Mouse (Mus musculus): Measurements from ENCODE around the gene Krt24. TPM values are rescaled to one million over a fixed set of nuclear protein-coding genes. Genes with fewer than 3 reads are reported as not detected.
"Not testable (repeated sequence)": the region's sequence is repeated elsewhere in the genome, so short reads cannot be mapped to it uniquely, and the experiment has no call there.

Gene Krt24
- total RNA-seq, 2 experiments from 2014 or later = not detected

GRCm38 (mm10) chr11:99252671-99253070, 32.4 kb downstream of the Krt24 start:
- DNase-seq (ENCODE audit: low spot score) = no peak

- no peak for DNase-seq (ENCODE audit: low spot score)
Measured at GRCm38 (mm10) chr11:99250666-99251065, 34.4 kb downstream of the Krt24 start.

DNA sequence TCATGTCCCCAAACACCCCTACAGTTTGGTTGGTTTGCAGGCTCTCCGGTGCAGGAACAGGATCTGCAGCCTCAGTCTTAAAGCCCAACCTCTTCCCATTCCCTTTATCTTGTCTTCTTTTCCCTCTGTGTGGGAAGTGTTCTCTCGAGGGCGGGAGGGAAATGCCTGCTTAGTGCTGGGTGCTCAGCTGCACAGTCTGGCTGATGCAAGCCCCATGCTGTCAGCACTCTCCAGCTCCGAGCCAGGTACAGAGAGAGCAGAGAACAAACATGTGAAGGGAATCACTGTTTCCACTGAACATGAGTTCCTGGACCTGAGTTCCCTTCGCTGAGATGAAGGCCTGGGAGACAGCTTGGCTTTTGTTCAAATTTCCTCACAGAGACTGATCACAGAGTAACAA, 34.8 kb downstream of the Krt24 start:
- no peak for DNase-seq (ENCODE audit: low spot score)

GRCm38 (mm10) chr11:99249115-99249514, 35.9 kb downstream of the Krt24 start:
- no peak for DNase-seq (ENCODE audit: low spot score)

DNA sequence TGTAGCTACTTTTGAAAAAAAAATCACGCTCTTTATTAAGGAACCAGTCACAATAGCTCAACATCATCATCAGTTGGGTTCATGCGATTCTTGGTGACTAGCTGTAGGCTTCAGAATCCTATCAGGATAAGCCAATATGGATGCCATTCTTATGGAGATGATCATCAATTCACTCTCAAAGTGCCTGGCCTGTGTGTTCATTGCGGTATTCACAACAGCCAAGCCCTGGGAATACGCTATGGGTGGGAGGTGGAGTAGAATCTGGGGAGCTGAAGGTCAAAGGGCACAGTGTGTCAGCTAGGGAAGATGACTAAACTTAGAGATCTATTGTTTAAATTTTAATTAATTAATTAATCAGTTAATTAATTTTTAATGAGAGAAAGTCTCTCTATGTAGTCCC, 37.1 kb downstream of the Krt24 start:
- no peak for DNase-seq (ENCODE audit: low spot score)

DNA sequence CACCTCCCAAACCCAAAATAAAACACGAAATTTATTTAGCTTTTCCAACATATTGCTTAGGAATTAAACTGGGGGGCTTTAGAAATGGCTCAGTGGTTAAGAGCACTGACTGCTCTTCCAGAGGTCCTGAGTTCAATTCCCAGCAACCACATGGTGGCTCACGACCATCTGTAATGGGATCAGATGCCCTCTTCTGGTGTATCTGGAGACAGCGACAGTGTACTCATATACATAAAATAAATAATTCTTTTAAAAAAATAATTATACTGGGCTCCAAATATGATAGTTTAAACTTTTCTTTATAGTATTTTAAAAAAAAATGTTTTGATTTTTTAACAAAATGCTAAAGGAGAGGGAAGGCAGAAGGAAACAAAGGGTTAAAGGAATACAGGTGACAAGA, 40.5 kb downstream of the Krt24 start:
- not testable (repeated sequence) for DNase-seq (ENCODE audit: low spot score)

DNA sequence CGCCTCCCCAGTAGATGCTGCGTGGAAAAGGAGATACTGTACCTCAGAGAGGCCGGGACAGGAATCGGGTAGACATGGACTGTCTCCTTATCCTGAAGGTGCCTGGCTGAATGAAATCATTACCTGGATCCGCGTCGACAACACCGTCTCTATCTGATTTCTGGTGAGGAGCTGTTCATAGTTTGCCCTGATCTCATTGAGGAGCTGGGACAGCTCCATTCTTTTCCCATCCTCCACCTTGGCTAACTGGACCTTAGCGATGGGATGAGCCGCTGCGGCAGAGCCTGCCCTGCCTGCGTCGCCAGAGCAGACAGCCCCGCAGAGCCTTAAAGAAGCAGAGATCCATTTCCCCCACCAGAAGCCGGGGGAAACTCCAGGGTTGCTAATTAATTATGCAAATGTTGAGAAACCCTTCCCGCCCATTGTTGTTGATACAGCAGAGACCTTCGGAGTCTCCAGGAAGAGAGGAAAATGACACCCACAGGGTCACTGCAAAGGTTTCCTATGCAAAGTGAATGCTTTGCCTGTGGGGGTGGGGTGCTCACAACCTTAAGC, 41.2 kb downstream of the Krt24 start, which contains the start of gene Krt222:
Gene Krt222, minus strand, starts transcription at position 266 of the 555 bp plus-strand sequence.
- DNase-seq (ENCODE audit: low spot score) = no peak

DNA sequence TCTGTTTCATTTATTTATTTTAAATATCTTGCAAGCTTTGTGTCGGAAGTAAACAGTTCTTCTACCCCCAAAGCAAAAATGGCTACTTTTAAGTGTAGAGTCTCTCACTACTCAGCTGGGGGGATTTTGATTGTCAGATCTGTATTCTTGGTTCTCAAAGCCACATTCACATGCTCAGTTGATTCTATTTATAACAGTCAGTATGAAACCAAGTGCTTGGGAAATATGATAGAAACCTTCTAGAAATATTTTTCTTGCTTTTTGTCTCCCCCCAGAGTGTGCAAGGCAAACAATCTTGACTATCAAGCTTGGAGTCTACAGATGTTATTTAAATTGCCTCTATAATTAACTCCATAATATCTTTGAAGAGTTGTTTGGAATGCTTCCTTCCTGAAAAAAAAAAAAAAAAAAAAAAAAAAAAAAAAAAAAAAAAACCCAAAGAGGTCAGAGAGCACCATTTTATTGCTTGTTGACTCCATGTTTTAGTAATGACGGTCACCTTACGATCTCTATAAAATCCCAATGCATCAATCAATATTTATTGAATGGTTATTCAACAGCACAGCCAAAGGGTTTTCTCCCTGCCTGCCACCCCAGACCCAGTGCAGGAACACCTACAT, 41.8 kb downstream of the Krt24 start:
- DNase-seq (ENCODE audit: low spot score) = no peak

- DNase-seq (ENCODE audit: low spot score) = no peak
Measured at GRCm38 (mm10) chr11:99242056-99242455, 43.0 kb downstream of the Krt24 start.

- no peak for DNase-seq (ENCODE audit: low spot score)
Measured at GRCm38 (mm10) chr11:99238468-99238867, 46.6 kb downstream of the Krt24 start.

DNA sequence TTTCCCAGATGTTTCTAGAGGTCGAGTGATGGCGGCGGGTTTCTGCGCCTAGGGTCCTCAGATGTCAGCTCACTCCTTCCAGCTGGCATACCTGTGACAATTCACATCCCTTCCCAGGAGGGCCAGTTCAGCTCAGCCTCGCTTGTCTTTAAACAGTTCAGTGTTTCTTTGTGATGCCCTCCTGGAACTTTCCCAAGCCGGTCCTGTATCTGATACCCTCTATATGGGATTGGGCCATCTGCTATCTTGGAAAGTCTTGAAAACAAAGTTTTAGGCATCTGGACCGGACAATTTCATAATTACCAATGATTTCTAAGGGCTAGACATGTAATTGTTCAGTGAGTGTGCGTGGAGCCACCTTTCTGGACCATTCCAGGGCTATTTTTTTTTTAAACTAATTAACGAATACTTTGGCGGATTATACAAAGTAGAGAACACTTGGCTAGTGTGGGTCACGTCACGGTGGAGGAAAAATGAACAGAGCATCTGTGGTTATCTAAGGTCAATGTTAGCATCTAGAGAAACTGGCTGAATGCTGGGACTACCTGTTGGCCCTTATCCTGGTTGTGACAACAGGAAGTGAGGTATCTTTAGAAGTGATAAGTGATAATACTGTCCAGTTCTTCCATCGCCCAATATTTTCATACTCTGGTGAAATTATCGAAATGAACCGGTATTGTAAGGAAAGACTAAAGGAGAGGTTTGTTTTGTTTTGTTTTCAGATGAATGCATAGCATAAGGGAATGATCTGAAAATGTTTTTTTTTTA, 53.8 kb downstream of the Krt24 start:
- DNase-seq (ENCODE audit: low spot score) = no peak

DNA sequence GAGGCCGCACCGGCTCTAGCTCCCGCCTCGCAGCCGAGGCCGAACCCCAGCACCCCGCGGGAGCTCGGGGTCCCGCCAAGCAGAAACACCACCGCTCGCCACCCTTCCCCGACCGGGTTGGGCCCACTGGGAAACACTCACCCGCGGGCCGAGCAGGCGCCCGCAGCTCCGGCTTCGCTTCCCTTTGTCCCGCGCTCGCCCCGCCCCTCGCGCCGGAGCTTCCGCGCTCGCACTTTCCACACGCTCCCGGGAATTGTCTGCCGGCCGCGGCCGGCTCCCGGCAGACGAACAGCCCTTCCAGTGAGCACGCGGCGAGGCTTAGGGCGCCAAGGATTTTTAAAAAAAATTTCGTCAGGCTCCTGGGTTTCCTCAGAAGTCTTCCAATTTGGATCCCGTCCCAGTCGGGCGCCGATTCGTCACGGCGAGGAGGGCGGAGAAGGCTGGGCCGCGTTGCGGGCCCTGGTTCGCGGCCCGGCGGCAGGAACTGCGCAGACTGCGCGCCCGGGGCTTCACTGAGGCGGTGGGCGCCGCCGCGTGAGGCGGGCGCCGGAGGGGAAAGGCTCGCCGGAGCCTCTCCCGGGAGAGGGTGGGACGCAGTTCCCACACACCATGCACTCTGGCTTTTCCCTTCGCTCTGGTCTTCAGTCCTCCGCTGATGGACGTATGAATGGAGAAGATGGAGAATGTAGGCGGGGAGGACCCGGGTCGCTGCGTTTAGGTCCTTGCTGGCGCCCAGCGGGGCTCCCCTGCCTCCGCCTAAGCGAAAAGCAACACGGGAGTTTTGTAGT, 54.6 kb downstream of the Krt24 start, which contains the start of gene Smarce1:
Gene Smarce1, minus strand, starts transcription at position 757 of the 788 bp plus-strand sequence.
- peak; percentile 79 for DNase-seq (ENCODE audit: low spot score)

Other genes starting within 250 kb of the Krt24 start
- gene Igfbp4, start 244.0 kb downstream of the Krt24 start, total RNA-seq (2021) = 10 to 100 TPM; 30.0 to 48.5 TPM
- gene Tns4, start 196.0 kb downstream of the Krt24 start, total RNA-seq (2021) = under 1 TPM in 1 of 2 experiments, not detected in 1; 0.07 TPM
- gene Ccr7, start 130.2 kb downstream of the Krt24 start, total RNA-seq (2021) = not detected
- gene Smarce1, start 54.2 kb downstream of the Krt24 start, total RNA-seq (2021) = 10 to 100 TPM; 28.0 to 33.2 TPM
- 1 to 10 TPM; 2.4 TPM for gene Krt222, start 41.2 kb downstream of the Krt24 start, total RNA-seq (2021)
- under 1 TPM in 1 of 2 experiments, not detected in 1; 0.18 TPM for gene Krt25, start 37.7 kb upstream of the Krt24 start, total RNA-seq (2021)
- not detected for gene Krt26, start 52.7 kb upstream of the Krt24 start, total RNA-seq (2021)
- not detected for gene Krt27, start 65.8 kb upstream of the Krt24 start, total RNA-seq (2021)
- gene Krt28, start 89.6 kb upstream of the Krt24 start, total RNA-seq (2021) = not detected
- gene Krt10, start 104.1 kb upstream of the Krt24 start, total RNA-seq (2021) = 1 to 10 TPM; 2.6 to 3.1 TPM
- not detected for gene Krt12, start 137.0 kb upstream of the Krt24 start, total RNA-seq (2021)
- gene Krt20, start 152.9 kb upstream of the Krt24 start, total RNA-seq (2021) = under 1 TPM in 1 of 2 experiments, not detected in 1; 0.14 TPM
- gene Krt23, start 207.9 kb upstream of the Krt24 start, total RNA-seq (2021) = not detected
- gene Krt39, start 236.1 kb upstream of the Krt24 start, total RNA-seq (2021) = not detected

All from gastrocnemius, adult 18-20 months (tissue).